Mouse (Mus musculus) urinary bladder, adult 18-20 months (tissue): ENCODE measurements at regions not wholly inside any gene's neighbourhood (a gene's known extent, or its start where the extent isn't known, plus 50 kb on each side); places are given as distances from the start of the nearest gene placed in this dataset.
"Not testable (repeated sequence)": the region's sequence is repeated elsewhere in the genome, so short reads cannot be mapped to it uniquely, and the experiment has no call there.

Source experiments
- DNase-seq, 2 experiments: peaks; one replicate each; pipeline ENCODE4 v3.0.0; 2022; ENCODE audit warnings: low spot score in 2 of 2, mixed read lengths in 2 of 2

GRCm38 (mm10) chr1:193488039-193488438 is 117.9 kb upstream of the Camk1g start:
- no peak for DNase-seq

DNA sequence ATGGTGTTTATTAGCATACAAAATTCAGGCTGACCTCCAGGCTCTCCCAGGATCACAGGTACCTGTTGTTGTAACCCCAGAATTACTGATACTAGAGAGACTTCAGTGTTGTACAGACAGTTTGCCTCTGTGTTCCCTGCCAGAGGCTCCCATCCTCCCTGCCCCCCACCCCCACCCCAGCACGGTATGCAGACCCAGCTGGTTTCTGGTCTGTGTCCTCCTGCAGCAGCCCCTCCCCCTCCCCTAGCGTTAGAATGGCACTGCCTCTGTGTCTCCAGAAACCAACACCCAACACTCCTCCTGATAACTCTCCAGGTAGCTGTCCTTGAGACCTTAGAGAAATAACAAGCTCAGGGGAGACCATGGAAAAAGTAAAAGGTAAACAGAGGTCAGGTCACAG is 116.6 kb upstream of the Camk1g start:
- not testable (repeated sequence) for DNase-seq

- no peak for DNase-seq
These were observed 114.9 kb upstream of the Camk1g start for GRCm38 (mm10) chr1:193484977-193485376.

- no peak for DNase-seq
These were observed 107.2 kb upstream of the Camk1g start for GRCm38 (mm10) chr1:193477298-193477697.

DNA sequence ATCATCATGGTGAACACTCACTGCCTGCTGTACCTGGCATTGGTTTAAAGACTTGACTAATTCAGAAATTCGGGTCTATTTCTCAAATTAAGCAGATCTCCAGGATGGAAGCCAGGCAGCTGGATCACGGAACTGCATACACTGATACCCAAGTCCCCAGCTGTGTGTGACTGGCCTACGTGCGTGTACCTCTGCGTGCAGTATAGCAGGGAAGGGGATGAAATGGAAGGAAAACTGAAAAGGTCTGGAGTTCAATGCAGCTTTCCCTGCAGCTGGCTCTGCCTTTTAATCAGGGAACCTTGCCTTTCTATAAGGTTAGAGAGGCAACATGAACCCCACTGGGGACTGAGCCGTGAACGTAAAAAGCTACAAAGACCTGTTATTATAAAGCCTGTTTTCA is 106.7 kb upstream of the Camk1g start:
- no peak for DNase-seq

- no peak for DNase-seq
These were observed 96.2 kb upstream of the Camk1g start for GRCm38 (mm10) chr1:193466306-193466705.

DNA sequence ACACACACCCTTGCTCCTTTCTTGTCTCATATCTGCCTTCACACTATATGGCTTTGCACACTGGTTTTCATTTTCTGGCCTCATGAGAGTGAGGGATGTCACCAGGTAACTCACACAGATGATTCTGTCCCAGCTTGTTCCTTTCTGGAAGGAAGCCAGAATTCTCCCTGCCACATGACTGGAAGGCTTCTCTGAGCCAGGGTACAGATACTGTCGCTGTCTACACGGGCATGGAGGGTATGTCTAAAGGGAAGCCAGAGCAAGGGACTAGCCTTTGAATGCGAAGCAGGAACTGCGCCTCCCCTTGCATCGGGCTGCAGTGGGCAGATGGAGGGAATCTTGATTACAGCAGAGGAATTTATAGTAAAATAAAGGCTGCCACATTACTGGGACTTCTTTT is 89.6 kb upstream of the Camk1g start:
- DNase-seq = peak in 1 of 2 experiments; percentile 3

- DNase-seq = no peak
These were observed 87.8 kb upstream of the Camk1g start for GRCm38 (mm10) chr1:193457908-193458307.

GRCm38 (mm10) chr1:193453654-193454053 is 83.6 kb upstream of the Camk1g start:
- DNase-seq = no peak

GRCm38 (mm10) chr1:193451471-193452135 is 81.5 kb upstream of the Camk1g start:
- DNase-seq = no peak

- DNase-seq = no peak
These were observed 80.7 kb upstream of the Camk1g start for GRCm38 (mm10) chr1:193450814-193451213.

GRCm38 (mm10) chr1:193450201-193450600 is 80.1 kb upstream of the Camk1g start:
- no peak for DNase-seq

GRCm38 (mm10) chr1:193449394-193450103 is 79.5 kb upstream of the Camk1g start:
- peak; percentile 18 to 36 for DNase-seq

DNA sequence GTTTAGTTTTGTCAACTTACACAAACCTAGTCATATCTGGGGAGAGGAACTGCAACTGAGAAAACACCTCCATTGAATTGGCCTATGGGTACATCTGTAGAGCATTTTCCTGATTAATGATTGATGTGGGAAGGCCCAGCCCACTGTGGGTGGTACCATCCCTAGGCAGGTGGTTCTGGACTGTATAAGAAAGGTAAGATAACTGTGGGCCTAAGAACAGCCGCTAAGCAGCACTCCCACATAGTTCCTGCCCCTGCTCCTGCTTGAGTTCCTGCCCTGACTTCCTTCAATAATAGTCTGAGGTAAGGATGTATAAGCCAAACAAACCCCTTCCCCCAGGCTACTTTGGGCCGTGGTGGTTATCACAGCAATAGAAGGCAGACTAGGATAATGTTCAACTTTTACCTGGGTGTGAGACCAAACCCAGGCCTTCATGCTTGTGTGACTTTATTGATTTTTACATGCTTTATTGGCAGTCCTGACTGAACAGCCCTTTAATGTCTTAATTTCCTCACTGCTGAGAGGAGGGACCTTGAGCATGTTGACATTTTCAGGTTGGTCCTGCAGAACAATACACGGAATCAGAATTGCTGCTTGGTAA is 78.8 kb upstream of the Camk1g start:
- no peak for DNase-seq

- no peak for DNase-seq
These were observed 77.5 kb upstream of the Camk1g start for GRCm38 (mm10) chr1:193447647-193448046.

DNA sequence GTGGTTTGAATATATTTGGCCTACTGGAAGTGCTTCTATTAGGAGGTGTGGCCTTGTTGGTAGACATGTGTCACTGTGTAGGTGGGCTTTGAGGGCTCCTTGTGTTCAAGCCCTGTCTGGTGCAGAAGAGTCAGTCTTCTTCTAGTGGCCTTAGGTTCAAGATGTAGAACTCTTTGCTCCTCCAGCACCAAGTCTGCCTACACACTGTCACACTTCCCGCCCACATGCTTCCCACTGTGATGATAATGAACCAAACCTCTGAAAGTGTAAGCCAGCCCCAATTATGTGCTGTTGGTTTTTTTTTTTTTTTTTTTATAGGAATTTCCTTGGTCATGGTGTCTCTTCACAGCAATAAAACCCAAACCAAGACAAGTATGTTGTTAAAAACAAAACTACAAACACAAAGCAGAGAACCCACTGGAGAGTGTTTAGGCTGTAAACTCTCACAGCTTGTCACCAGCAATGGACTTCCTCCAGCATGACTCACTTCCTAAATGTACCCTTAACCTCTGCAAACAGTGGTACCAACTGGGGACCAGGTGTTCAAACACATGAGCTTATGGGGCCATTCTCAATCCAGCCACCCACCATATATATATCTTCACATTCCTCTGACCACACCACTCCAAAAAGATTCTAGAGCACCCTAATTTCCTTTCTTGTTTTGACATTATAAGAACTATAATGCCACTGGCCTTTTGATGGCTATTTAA is 74.0 kb upstream of the Camk1g start:
- no peak for DNase-seq

DNA sequence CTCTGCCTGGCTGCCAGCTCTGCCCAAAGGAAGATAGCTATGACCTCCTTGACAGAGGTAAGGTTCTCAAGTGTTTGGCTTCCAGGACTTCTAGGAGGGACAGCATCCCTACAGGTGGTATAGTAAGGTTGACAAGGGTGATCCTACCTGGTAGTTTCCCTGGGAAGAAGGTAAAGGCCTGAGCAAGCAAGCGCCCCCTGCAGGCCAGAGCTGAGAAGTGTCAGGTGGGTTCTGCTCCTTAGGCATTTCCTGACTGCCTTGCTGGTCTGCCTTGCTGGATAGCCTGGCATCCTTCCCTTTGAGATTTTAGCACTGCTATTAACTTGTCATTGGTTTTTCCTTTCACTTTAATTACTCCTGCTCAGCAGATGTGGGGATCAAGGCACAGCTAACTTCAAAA is 70.4 kb upstream of the Camk1g start:
- DNase-seq = no peak

GRCm38 (mm10) chr1:193434281-193434680 is 64.2 kb upstream of the Camk1g start:
- DNase-seq = no peak

DNA sequence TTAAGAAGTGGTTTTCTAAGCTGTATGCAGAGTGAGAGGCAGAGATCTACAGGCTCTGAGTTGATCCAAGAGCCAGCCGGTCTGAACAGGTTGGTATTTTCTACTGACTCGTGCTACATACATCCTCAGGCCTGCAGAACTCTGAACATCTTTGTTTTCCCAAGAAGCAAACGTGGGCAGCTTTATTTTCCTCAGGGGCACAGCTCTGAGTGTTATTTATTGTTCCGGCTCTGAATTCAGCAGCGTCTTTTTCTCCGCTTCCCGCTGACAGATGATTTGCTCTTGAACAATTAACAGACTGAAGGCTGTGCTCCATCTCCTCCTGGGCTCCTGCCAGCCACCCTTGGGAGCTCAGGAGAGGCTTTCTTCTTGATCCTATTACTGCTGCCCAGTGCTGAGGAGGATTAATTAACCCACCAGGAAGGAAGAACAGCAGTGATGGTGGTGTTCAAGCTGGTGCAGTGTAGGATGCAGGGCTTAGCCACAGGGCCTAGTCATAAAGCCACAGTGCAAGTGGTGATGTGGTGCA is 63.5 kb upstream of the Camk1g start:
- no peak for DNase-seq

- DNase-seq = no peak
These were observed 60.1 kb upstream of the Camk1g start for GRCm38 (mm10) chr1:193430231-193430630.

DNA sequence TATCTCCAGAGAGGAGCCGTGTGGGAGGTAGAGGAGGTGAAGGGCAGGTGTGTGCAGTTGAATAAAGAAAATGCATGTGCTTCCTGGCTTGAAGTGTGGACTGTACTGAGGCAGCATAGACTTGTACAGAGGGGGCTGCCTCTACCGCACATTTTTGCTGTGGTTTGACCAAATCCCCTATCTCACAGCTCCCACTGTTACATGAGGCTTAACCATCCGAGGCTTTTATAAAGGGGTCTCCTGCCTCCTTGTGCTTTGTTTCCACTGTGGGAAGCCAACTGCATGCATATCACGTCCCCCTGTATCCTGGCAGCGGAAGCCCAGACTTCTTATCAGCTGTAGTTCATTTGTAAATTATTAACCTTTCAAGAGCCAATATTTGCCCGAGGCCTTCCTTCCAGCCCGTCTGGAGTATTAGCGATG is 53.6 kb upstream of the Camk1g start:
- no peak for DNase-seq

- DNase-seq = no peak
These were observed 52.8 kb upstream of the Camk1g start for GRCm38 (mm10) chr1:193422886-193423285.
